Mouse (Mus musculus) R1 (cell line): ENCODE measurements around the gene Schip1.

Experiments
- DNase-seq: peaks from one replicate; pipeline ENCODE4 v3.0.0-alpha.2; 2018; ENCODE audit warnings: low read depth, low spot score

The Schip1 gene

DNA sequence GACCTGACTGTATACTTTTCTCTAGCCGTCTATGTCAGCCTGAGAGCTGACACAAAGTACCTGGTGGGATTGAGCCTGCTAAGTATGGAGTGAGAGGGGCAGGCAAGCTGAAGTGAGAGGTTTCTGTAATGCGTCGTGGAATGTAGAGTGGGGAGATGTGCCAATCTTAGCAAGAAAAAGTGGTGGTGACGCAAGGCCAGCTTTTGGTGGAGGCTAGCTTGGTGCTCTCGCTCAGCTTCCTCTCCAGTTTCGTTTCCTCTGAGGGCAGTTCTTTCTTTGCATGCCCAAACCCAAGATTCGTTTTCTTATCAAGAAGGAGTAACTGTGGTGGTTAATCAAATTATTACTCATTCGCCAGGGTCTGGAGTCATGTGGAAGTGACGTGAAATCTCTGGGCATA lies 492.3 kb downstream of the Schip1 start:
- no peak for DNase-seq

DNA sequence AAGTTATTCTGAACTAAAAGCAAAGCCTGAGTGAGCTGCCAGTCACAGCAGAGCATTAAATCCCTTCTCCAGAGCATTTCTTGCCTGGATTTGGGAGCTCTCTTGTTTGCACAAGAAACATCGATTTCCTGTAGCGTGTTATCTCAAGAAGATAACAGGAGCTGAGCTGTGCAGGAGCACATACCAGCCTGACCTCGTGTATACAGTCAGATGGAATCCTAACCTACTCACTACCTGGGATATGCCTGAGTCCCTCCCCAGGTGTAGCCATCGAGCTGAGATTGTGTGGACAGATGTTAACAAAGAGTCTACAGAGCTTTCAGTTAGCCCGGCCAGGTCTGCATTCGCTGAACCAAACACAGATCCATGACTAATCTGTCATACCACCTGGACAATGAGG lies 494.1 kb downstream of the Schip1 start:
- DNase-seq = no peak

DNA sequence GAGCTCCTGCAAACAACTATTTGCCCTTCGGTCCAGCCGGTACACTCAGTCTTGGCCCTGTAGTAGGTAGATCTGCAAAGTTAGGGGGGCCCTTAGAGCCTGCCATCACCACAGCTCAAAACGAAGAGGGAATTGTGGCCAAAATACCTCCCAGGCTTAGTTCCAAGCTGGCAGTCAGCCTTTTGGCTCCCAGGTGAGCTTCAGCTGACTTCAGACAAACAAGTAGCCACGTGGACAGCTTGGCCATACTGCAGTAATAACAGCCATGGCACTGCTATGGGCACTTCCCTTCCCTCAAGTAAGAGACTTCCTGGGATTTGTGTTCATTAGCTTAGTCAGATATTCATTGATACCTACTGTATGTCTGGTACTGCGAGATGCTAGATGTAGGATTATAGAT lies 495.5 kb downstream of the Schip1 start:
- no peak for DNase-seq

DNA sequence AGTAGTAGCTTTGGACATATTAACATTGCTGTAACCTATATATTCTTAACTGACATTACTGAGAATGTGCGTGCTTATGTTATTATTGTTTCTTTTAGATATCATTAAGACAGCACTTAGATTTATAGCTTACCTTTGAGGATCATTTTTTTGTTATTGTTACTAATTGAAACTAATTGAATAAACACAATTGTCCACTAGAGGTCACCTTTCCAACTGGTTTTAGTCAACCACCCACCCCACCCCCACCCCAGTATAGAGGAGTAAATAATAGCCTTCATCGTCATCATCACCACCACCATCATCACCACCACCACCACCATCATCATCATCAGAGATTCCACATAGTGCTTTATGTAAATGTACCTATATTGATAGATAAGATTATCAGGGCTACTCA lies 498.2 kb downstream of the Schip1 start:
- DNase-seq = no peak

DNA sequence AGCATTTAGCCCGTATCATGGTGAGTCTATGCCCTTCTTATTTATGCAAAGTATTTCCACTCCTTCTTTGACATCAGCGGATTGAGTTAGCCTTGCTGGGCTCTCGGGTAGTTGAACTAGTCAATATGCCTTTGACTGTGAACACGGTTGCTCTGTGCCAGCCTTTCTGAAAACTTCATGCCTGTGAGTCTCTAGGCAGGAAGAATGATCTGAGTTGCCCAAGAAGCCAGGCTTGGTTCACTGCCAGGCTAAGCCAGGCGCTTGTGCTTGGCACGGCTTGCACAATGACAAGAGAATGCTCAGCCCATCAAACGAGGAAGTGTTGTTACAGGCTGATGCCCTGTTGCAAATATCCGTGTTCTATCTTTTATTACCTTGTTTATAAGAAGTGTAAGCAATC lies 499.3 kb downstream of the Schip1 start:
- DNase-seq = no peak

DNA sequence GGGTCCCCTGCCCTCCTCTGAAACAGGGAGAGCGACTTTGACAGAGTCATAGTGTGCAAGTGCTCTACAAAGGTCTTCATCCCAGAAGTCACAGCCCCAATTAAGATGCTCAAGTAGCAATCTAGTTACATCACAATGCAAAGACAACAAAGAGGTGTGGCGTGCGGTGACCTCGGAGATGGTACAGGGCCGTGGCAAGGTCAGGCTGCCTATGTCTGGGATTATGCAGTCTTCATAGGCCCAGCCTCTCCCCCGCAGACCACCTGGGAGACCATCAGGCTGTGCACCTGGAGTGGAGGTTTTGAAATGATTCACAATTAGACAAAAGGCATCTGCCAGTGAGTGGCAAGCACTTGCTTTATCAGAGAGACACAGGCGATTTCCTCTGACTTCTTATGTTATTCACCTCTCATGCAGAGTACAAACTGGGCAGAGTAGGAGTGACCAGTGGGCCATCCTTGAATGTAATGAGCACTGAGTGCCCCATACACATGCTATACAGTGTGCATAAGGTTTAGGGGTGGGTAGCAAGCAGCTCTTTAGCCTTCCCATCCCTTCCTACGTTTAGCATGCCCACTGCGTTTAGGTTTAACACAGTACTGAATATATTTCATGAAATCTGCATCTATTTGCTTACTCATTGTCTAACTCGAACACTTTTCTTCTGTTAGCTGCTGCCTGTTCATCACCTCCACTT lies 500.5 kb downstream of the Schip1 start:
- peak; percentile 98 for DNase-seq

DNA sequence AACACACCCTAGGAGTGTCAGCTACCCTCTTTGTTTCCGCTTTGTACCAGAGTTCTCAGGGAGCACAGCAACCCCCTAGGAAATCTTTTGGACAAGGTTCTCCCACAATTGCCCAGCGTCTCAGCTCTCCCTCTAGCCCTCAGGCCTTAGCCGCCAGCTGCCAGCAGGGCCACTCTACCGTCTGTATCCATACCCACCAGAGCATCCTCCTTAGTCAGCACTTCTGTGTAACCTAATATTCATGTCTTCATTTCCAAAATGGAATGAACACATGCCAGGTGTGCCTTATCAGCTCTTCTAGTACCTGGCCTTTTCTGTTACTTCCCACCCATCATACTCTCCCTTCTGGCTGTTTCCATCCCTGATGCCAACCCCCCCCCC lies 501.1 kb downstream of the Schip1 start:
- DNase-seq = no peak

DNA sequence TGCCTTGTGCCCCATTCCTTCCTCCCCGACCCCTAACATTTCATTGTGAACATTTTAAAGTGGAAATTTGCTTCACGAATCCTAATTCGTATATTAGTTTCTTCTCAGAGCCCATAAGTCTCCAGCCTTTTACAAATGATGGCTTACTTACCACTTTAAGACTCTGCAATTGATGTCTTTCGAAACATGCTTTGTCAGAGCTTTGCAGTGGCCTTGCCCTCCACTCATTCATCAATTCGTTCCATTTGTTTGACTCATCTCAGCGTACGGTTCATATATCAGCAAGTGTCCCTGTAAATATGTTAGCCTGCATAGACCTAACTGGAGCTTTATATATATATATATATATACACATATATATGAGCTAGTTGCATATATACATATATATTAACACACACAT lies 503.0 kb downstream of the Schip1 start:
- no peak for DNase-seq

DNA sequence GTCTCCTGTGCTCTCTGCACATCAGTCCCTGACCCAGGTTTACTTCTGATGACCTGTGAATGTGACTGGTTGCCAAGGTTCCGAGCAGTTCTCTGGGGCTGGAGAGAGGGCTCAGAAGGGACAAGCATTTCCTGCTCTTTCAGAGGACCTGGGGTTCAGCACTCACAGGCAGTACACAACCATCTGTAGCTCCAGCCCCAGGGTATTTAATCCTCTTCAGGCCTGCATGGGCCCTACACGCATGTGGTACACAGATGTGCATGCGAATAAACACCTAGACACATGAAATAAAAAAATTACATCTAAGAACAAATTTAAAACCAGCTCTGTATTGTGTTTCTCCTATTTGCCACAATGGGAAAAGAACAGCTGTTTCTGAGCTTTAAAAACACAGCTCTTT lies 503.5 kb downstream of the Schip1 start:
- DNase-seq = no peak

DNA sequence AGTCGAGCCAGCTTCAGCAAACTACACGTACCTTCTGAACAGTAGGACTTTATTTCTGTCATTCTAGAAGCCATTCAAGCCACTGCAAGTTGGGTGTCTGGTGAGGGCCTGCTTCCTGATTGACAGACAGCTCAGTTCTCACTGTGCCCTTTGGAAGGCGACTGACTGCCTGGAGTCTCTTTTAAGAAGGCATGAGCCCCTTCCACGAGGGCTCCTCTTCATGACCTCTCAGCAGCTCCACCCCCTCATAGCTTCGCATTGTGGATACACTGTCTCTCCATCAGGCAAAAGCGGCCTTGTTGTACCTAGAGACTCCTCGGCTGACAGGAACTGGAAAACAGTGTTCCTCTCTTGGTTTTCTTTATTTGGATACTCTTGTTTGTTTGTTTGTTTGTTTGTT lies 504.1 kb downstream of the Schip1 start:
- peak; percentile 61 for DNase-seq

DNA sequence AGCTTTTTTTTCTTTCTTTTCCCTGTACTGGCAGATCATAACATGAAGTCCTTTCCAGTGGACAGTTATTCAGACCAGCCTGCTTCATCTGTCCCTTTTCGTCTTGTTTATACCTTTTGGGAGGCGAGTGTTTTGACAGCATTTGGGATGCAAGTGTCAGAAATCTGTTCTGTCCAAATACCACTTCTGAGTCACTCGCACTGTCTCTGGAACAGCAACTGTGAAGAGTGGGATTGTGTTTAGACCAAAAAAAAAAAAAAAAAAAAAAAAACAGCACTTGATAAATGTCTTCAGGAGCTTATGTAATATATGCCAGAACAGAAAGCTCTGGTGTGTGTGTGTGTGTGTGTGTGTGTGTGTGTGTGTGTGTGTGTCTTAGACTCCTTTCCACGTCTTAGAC lies 505.7 kb downstream of the Schip1 start:
- DNase-seq = no peak

DNA sequence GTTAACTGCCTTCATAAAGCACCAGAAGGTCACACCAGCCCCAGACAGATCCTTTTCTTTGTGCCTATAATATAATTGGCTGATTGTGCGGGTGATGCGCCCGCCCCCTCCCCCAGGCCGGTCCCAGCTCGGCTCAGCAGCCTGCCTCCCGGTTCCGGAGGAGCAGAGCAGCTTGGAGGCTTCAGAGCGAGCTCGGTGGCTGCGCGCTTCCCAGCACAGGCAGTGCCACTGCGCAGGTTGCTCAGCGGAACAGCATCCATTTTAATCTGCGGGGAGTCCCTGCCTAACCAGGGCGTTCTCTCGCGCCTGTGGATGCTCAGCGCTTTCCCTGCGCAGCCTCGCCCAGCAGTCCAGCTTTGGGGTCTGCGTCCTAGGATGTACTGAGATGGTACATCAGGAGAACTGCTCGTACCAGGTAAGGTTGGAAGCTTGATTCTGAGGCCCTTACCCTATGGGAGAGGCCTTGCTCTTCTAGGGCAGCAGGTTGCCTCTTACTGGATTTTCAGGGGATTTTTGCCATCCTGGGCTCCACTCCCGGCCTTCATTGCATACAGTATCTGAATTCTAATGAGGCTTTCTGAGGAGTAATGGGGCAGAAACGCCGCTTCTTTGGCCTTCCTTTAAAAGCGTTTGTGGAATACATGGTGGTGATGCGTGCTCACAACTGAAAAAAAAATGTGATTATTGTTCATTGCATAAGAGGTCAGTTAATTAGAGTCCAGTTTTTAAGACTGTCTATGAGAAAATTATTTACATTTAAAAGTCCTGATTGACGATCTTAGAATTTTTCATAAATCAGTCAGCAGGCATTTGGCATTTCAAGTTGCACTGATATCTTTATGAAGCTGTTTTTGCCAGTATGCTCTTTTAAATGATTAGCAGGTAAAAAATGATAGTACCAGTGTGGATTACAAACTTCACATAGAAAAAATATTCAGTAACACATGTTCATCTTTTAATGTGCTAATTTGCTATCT lies 507.9 kb downstream of the Schip1 start:
- DNase-seq = peak; percentile 88

DNA sequence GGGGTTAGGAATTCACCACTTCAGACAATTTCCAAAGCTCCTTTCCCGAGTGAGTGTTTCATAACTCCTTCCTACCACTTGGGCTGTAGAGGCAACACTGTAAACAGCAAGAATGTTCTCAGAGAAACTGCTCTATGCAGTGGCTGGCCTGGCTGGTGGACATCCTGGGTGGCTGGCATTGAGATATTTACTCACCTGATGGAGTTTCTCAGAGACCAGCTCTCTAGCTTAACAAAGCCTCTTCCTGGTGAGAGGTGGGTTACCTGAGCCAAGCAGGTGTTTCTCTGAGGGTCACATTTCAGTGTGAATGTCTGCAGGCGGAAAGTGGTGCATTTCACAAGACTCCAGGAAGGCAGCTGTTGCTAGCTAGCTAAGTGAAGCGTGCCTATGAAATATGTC lies 508.6 kb downstream of the Schip1 start:
- DNase-seq = no peak

DNA sequence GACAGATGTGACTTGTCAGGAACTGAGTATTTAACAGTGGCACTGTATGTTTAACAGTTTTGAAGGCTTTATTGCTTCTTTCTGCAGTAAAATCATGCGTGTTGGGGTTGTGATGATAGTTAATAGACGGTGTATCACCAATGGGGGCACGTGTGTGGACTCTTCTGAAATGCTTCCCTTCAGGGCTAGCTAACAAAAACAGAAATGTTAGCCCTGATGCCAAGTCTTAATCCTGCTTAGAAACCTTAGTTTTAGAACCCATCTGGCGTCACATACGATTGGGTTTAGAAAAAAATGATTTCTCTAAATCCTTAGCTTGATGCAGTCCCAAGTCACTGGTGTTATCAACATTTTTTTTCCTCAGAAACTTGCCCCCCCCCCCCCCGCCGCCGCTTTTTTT lies 509.5 kb downstream of the Schip1 start:
- DNase-seq = no peak

DNA sequence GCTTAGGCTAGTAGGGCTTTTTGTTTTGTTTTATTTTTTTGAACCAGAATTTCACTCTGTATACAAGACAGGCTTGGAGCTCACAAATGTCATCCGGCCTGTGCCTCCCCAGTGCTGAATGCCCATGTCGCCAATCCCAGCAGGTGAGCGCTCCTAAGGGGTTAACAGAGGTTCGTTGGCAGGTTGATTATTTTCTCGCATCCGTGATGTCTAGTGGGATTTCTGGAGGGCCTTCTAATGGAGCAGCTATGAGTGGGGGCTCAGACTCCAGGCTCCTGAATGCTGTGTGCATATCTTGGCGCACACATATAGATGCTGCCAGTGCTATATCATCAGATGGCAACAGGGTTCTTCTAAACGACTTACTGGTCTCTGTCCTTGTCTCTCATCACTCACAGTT lies 510.0 kb downstream of the Schip1 start:
- no peak for DNase-seq

DNA sequence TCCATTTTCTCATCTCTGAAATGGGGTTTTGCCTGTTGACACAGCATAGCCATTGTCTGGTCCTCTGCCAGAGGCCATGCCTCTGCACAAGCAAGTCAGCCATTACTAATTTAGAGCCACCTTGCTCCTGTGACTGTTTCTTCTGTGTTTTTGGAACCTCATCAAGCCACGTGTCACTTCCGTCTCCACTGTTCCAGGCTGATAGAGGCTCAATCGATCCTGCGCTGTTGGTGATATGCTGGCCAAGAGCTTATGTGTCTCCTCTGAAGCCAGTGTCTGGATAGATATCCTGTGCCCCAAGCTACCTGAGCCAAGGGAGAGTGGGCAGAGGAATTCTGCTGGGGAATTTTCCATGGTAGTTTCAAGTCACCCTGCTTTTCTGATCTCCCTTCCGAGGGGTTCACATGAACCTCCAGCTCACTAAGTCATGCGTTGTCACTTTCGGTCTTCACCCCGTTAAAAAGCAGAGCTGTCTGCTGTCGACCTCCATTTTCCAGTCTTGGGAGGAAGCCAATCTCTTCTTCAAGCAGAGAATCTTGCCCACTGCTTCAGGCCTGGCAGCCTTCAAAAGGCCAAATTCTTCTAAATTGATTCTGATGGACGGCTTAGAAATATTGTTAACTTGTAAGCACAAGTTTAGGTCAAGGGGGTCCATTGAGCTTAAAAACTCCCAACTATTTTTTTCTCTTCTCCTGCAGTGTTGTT lies 511.2 kb downstream of the Schip1 start:
- no peak for DNase-seq

DNA sequence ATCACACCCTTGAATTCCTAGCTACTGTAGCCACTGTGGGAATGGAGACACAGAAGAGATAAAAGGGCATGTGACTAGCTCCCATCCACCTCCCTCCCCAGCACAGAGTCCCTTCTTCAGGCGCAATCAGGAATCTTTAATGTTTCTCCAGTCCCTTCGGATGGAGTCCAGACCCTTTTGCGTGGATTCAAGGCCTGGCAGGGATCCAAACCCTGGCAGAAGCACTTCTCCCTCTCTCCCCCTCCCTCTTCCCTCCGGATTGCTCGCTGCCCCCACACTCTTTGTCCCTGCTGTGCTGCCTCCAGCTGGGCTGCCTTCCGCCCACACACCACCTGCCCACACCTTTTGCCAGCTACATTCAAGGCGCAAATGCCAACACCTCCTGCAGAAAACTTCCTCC lies 511.8 kb downstream of the Schip1 start:
- peak; percentile 43 for DNase-seq

DNA sequence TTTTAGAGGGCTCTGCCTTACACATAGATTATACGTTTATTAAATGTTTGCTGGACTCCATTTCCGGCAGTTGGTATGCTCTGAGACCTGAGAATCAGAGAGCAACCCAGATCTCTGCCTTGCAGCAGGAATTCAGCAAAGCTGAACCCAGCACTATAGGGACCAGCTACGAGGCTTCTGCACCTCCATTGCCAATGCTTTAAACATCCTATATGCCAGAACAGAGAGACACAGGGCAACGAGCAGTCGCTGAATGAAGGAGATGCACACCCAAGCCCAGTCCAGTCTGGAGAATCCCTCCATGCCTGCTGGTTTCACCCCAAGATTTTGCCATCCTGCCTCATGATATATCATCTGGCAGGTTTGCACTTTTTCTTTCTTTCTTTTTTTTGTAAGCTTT lies 512.3 kb downstream of the Schip1 start:
- no peak for DNase-seq

DNA sequence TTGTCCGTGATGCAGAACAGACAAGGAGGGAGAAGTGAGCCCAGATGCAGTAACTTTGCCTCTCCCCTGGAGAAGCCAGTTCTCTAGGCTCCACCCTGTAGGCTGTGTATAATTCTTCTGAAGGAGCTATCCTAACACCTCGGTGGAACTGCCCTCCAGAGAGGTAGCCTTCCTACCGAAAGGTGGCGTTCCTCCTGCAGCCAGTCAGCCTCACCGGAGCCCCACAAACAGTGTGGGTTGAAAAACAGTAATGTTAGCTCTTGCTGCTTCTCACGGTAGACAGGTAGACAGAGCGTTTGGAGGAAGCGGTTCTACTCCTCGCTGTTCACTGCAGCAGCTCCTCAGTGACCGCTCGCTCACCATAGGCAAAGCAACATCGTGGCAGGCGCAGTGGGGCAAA lies 517.0 kb downstream of the Schip1 start:
- DNase-seq = peak; percentile 88

DNA sequence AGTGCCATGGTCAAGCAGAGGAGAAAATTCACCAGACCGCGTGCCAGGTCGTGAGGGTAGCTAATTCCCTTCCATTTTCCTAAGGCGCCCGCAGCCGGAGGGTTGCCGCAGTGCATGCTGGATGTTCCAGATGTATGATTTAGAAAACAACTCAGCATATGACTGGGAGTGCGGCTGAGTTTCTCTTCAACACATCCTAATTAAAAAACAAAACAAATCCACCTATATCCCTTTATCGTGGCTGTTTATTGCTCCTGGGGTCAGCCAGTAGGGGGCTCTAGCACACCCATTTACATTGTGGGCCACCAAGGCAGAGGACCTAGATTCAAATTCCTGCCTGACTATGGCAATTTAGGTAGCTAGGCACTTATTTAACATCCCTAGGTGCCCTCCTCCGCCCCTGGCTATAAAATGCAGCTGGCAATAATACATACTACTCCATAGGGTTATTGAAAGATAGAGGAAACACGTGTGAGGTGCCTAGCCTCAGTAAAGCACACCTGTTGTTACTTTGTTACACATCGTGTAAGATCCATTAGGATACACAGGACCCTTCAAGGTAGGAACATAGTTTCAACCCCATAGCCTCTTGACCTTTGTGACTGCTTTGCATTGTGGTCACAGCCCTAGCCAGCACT lies 517.6 kb downstream of the Schip1 start:
- peak; percentile 52 for DNase-seq

DNA sequence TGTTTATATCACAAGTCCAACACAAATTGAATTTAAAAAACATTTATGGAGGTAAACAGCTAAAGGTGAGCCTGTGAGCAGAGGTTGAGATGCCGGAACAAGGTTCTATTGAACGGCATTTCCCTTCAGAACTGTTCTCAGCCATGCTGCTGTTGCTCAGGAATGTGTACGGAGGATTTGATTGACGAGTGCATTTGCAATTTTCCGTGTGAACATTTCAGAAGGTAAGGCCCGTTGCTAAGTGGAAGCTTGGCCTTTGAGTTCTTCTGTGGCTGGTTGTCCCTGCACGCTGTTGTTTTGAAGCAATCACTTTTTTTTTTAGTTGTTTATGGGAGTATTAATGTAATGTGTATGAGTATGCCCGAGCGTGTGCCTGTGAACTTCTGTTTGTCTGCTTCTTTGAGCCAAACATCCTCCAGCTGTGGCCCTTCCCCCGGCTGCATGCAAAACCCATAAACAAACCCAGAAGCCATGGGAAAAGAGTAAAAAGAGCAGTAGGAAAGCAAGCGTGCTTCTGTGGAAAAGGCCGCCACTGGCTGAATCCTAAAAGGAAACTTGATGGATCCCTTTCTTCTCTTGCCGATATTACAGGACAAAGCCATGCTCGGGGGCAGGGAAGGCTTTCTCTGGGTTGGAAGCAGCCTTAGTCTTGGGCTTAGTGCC lies 518.6 kb downstream of the Schip1 start:
- peak; percentile 63 for DNase-seq
